Mouse (Mus musculus) midbrain, embryonic 11.5 days (tissue): Measurements from ENCODE around the gene Plp2. TPM values are rescaled to one million over a fixed set of nuclear protein-coding genes. Genes with fewer than 3 reads are reported as not detected.

ENCODE experiments used
- polyA plus RNA-seq: library from polyadenylated mRNA; unstranded; fragments of >200 nt; fragmentation: Nextera tagmentation; extraction: Ambion mirVana; gene quantifications from 2 replicates; pipeline ENCODE4 v1.2.1, GENCODE M21; 2014

Plp2 gene
- polyA plus RNA-seq, 1 experiment from 2014 or later = 36.3 TPM

Other genes with a start within 250 kb of the Plp2 start
- gene Foxp3, start 97.7 kb downstream of the Plp2 start, polyA plus RNA-seq = 0.04 and 0.30 TPM in 2 replicates
- gene Ppp1r3f, start 97.1 kb downstream of the Plp2 start, polyA plus RNA-seq = 1.8 and 2.0 TPM in 2 replicates
- gene Ccdc22, start 65.9 kb downstream of the Plp2 start, polyA plus RNA-seq = 22.8 and 27.2 TPM in 2 replicates
- gene Cacna1f, start 64.3 kb downstream of the Plp2 start, polyA plus RNA-seq = 0.06 TPM in 1 of 2 replicates, not detected in the other
- gene Syp, start 32.9 kb downstream of the Plp2 start, polyA plus RNA-seq = 10.3 and 10.9 TPM in 2 replicates
- 1.1 and 2.2 TPM in 2 replicates for gene Prickle3, start 14.1 kb downstream of the Plp2 start, polyA plus RNA-seq
- not detected in 2 replicates for gene Magix, start 9.9 kb upstream of the Plp2 start, polyA plus RNA-seq
- gene Gpkow, start 25.7 kb upstream of the Plp2 start, polyA plus RNA-seq = 42.8 and 44.4 TPM in 2 replicates
- gene Wdr45, start 42.9 kb upstream of the Plp2 start, polyA plus RNA-seq = 12.8 and 14.1 TPM in 2 replicates
- gene Gm45208, start 50.9 kb upstream of the Plp2 start, polyA plus RNA-seq = 0.22 TPM in 1 of 2 replicates, not detected in the other
- 97.5 and 106 TPM in 2 replicates for gene Praf2, start 57.0 kb upstream of the Plp2 start, polyA plus RNA-seq
- 15.8 and 24.1 TPM in 2 replicates for gene Ccdc120, start 79.5 kb upstream of the Plp2 start, polyA plus RNA-seq
- gene Tfe3, start 91.2 kb upstream of the Plp2 start, polyA plus RNA-seq = 19.4 and 20.6 TPM in 2 replicates
- 51.7 and 52.0 TPM in 2 replicates for gene Gripap1, start 118.4 kb upstream of the Plp2 start, polyA plus RNA-seq
- gene Kcnd1, start 150.9 kb upstream of the Plp2 start, polyA plus RNA-seq = 0.86 and 1.1 TPM in 2 replicates
- 33.9 and 34.8 TPM in 2 replicates for gene Otud5, start 170.0 kb upstream of the Plp2 start, polyA plus RNA-seq
- gene Pim2, start 206.9 kb upstream of the Plp2 start, polyA plus RNA-seq = 13.2 and 13.3 TPM in 2 replicates
- 10.1 and 11.2 TPM in 2 replicates for gene Slc35a2, start 212.6 kb upstream of the Plp2 start, polyA plus RNA-seq
- 143 and 160 TPM in 2 replicates for gene Pqbp1, start 227.9 kb upstream of the Plp2 start, polyA plus RNA-seq
- gene Timm17b, start 228.0 kb upstream of the Plp2 start, polyA plus RNA-seq = 163 and 179 TPM in 2 replicates
- gene Gm10491, start 236.4 kb upstream of the Plp2 start, polyA plus RNA-seq = not detected in 2 replicates
- not detected in 2 replicates for gene Gm10490, start 238.2 kb upstream of the Plp2 start, polyA plus RNA-seq
- gene Pcsk1n, start 248.4 kb upstream of the Plp2 start, polyA plus RNA-seq = 21.9 and 26.9 TPM in 2 replicates